Mouse (Mus musculus): ENCODE results near the gene Eno1.

DNA sequence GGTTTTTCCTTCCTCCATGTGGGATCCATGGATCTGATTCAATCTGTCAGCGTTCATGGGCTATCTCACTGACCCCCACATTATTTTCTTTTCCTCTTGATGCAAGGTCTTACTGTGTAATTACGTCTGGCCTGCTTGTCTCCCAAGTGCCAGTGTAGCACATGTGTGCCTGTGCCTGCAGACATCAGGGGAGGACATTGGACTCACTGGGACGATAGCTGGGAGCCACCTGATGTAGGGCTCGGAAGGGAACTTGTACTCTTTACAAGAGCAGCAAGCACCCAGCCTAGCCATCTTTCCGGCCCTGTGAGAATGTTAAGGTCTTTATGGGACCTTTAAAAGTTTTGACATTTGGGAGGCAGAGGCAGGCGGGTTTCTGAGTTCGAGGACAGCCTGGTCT is 58.3 kb downstream of the Eno1 start:
- TF ChIP-seq EP300 (IDR thresholded peaks at IDR 0.05; ENCODE audit: low read depth), result no peak
- no peak for TF ChIP-seq CTCF (IDR thresholded peaks at IDR 0.05; ENCODE audit: low read depth)
